Comparison of ENCODE assay signal across 1 mouse cellular context in genomic region chr11:103093862-103094833, GRCm38 (mm10).
A peak's percentile ranks its signal among the peaks of the same experiment; 100 is the strongest.
TF ChIP-seq lines count a peak whose summit lies in the region.

No protein-coding gene starts in this region.

TF ChIP-seq in CH12.LX, 34 proteins besides CTCF, POLR2A, EP300 and RAD21 (continued from another document):
- TF ChIP-seq NRF1 (IDR thresholded peaks at IDR 0.05; ENCODE audit: low read depth, low read length) (no peak), MYC (IDR thresholded peaks at IDR 0.05; ENCODE audit: low read depth, low read length) (0 out of 2 replicates have a peak, but pooled peaks have one; percentile 62), MEF2A (IDR thresholded peaks at IDR 0.05; ENCODE audit: borderline replicate concordance, low read depth, low read length) (peak; percentile 92), KAT2A (IDR thresholded peaks at IDR 0.05; ENCODE audit: insufficient replicate concordance, low read length) (0 out of 2 replicates have a peak, but pooled peaks have one; percentile 59), ZNF384 (IDR thresholded peaks at IDR 0.05; ENCODE audit: low read depth, low read length) (peak; percentile 30; the same call in 1 of the 2 replicates), ZMIZ1 (IDR thresholded peaks at IDR 0.05; ENCODE audit: low read depth, low read length) (peak; percentile 100), HCFC1 (IDR thresholded peaks at IDR 0.05; ENCODE audit: low read depth, low read length) (peak; percentile 68), CHD1 (IDR thresholded peaks at IDR 0.05; ENCODE audit: low read depth, low read length) (peak; percentile 71; the same call in 1 of the 2 replicates), CHD2 (IDR thresholded peaks at IDR 0.05; ENCODE audit: low read length) (peak; percentile 95)
TF ChIP-seq in CH12.LX: peak in this region for 26.
